Mouse (Mus musculus) cerebellum, adult 9-10 months (tissue): ENCODE measurements around the gene Rab11fip2.

ENCODE experiments used
- DNase-seq: peaks from one replicate; pipeline ENCODE4 v3.0.0; 2022

Rab11fip2 gene

DNA sequence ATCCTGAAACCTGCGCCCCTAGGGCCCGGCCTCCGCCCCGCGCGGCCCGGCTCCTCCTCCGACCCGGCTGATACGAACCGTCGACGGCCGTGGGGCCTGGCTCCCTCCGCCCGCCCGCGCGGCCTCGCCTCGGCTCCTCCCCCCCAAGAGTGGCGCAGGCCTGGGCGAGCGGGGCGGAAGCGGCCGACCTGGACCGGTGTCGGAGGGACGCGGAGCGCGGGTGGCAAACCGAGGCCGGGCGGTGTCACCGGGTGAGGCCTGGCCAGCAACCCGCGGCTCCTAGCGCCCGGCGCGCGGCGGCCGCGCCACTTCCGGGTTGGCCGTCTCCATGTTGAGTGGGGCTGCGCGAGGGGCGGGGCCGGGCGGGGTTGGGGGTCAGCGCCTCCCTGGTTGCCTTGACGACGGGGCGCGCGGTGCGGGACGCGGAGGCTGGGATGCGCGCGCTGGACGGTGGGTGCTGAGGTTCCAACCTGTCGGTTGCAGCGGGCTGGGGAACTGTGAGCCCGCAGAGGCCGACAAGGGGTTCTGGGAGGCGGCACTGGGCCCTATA is at the start of gene Rab11fip2:
TSS of gene Rab11fip2 (minus strand) at position 333 of the 550 bp plus-strand sequence.
- DNase-seq: peak; percentile 80

DNA sequence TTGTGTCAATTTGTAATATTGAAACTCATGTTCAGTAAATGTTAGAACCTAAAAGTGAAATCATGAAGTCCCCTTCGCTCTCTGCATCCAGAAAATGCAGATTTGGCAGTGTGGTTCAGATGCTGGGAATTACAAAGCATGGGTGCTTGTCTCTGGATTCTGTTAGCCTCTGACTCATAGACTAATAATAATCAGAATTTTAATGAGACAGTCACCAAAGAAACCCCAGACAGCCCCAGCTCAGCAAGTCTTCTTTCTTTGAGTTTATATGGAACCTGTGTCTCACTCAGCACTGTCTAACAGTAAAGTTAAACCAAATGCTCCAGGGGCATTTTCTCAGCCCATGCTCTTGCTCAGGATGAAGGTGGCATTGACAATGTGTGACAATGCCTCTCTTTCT is 38.1 kb upstream of the Rab11fip2 start:
- no peak for DNase-seq

DNA sequence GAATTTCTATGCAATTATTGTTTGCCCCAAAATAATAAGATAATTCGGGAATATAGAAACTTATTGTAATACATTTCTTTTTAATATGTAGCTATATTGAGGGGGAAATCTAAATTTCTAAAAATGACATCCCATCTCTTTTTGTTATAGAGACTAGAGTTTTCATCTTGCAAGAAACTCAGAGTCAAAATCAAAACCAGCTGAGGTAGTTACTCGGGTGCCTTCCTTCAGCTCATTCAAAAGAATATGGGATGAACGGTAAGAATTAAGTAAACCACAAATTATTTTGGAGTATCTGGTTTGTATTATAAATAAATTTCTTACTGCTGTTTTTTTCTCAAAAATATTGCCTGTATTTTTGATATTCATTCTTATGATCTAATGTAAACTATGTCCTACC is 11.5 kb upstream of the Rab11fip2 start:
- no peak for DNase-seq

DNA sequence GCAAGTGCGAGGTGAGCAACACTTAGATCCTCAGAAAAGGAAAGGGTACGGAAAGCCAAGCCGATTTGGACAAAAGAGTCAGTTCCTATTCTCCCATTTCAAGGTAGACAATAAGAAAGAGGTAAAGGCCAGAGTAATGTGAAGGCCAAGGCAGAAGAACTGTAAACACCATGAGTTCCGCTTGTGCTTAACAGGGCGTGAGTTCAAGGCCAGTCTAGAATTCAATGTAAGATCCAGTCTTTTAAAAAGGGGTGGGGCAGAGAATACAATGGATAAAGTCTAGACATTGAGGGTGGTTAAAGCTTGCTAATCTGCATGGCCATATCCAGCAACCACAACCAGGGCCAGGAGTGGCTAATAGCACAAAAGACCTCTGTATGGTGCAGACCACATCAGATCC is 6.3 kb upstream of the Rab11fip2 start:
- no peak for DNase-seq

DNA sequence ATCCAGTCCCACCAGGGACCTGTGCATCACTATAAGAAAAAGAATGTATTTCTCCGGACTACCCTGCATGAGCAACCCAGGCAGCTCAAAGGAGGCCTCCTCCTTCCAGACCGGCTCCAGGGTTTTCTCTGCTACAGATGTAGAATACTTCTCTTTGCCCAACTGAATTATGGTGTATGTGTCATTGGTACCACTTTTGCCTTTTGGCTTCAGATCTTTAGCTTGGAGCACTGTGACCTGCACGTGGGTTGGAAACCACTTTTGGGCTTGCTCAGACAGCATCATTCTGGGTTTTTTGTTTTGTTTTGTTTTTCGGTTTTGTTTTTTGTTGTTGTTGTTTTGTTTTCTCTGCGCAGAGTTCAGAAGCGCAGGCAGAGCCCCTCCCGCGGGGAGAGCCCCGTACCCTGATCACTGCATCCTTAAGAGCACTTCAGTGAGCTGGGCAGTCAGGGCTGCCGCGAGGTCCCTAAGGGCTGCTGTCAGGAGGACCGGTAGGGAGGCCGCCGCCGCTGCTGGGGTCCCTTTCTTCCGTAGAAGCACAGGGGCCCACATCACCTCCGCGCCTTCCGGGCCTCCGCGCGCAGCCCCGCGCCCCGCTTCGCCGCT is 635 bp downstream of the Rab11fip2 start:
- no peak for DNase-seq

DNA sequence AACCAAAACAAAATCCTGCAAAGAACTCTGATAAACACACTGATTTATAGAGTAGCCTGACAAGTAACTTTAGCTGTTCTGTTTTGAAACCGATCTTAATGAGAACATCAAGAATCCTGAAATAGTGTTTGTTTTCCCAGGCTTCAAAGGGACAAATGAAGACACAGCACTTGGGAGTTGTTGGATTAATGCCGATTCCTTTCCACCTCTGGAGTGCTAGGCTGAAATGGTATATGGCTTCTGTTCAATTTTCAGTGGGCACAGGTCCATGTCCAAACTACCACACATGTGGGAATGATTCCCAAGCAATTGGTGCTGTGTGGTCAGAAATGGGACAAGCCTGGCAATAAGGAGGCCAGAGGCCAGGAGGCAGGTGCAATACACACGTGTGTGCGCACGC is 3.7 kb downstream of the Rab11fip2 start:
- no peak for DNase-seq

DNA sequence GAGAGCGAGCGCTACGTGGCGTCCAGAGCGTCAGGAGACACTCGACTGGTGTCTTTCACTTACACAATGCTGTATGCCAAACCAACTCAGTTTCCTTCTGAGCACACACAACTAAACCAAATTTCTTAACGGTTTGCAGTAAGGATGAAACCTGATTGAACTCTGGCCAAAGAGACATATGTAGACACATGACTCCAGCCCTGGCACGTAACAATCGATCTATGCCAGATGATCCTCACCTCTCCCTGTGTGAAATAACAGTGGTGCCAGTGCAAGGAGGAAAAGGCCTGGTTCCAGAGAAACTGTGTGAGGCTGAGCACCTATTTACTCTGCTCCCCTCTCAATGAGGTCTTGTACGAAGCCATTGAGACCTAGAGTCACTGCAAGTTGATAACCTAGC is 11.4 kb downstream of the Rab11fip2 start:
- DNase-seq: peak; percentile 67

DNA sequence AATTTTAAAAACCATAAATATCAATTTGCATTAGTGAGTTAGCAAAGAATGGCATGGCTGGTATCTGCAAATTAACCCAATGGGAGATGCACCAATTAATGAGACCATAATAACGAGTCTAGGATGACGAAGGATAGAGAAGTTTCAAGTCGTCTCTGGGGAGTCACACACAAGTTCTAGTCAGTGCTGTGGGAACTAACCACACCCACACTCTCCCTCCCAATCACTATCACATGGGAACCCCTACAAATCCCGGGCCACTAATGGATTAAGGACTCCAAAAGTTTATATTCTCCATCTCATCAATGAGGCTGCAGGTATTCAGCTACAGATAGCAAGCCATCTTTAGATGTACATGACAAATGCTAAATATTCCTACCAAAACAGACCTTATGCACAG is 14.8 kb downstream of the Rab11fip2 start:
- no peak for DNase-seq

DNA sequence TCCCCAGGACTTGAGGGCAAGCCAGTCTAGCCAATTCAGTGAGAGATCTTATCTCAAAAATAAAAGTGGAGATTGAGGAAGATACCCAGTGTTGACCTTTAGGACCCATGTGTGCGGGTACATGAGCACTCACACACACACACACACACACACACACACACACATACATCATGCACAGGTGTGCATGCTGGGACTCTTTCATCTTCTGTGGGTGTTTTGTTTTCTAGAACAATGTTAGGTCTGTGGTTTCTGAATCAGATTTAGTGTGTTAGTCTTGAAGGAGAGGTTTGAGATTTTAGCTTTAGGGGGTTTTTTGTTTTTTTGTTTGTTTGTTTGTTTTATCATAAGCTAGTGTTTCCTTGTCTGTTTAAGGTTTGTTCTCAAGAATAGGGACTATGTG is 17.3 kb downstream of the Rab11fip2 start:
- no peak for DNase-seq

DNA sequence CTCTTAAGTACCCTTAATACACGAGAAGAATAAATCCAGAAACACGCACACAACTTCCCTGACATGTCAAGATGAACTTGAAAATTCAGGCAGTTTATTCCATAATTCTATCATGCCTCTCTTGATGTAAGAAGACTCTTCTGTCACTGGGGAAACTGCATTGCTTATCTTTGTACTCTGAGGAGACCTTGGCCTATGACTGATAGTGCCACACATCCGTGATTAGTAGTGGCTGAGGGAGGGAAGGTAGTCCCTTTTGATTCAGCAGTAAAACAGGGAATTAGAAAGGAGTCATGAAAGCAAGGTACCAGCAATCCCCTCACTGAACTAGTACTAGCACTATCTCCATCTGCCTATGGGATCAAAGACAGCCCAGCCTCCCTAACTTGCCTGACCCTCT is 22.6 kb downstream of the Rab11fip2 start:
- DNase-seq: no peak

DNA sequence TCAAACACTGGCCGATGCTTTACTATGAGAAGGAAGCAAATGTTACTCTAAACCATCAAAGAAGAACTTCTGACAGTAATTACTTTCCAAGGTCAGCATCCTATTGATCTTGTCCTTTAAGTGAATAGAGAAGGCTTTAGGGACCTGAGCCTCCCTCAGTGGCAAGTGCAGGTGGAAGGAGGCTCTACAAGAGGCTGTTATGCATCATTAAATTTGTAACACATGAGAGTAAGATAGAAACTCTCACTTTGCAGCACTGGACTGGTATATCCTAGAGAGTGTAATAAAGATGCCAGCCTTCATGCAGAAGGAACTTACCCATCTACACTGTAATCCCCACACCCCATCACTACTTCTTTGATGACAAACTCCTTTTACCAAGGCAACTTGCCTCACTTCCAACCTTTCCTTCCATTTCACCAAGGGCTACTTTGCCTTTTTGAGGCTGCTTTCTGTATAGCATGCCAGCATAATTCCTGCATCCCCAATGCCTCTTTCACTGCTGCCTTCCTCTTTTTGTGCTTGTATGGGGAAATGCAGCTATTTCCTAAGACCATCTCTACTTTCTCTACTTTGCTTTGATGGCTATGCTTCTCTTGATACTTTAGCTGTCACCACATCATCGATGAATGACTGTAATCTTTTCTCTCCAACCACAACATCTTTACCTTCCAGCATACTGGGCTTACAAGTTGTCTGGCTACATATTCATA is 25.4 kb downstream of the Rab11fip2 start:
- DNase-seq: no peak

DNA sequence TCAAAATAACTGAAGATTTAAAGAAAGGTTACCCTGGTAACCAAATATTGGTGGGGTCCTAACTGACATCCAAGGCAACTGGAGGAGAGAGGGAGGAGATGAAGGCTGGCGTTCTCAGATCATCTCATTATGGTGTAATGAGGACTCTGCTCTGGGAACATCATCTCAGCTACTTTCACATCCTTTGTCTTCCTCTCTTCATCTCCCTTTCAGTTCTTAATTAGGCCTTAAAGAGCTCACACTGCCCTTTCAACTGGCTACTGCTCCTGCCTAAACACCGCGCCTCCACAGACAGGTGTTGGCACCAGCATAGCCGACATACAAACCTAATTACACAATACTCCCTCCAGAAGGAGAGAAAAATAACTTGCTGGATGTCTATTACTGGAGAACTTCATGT is 31.9 kb downstream of the Rab11fip2 start:
- no peak for DNase-seq

DNA sequence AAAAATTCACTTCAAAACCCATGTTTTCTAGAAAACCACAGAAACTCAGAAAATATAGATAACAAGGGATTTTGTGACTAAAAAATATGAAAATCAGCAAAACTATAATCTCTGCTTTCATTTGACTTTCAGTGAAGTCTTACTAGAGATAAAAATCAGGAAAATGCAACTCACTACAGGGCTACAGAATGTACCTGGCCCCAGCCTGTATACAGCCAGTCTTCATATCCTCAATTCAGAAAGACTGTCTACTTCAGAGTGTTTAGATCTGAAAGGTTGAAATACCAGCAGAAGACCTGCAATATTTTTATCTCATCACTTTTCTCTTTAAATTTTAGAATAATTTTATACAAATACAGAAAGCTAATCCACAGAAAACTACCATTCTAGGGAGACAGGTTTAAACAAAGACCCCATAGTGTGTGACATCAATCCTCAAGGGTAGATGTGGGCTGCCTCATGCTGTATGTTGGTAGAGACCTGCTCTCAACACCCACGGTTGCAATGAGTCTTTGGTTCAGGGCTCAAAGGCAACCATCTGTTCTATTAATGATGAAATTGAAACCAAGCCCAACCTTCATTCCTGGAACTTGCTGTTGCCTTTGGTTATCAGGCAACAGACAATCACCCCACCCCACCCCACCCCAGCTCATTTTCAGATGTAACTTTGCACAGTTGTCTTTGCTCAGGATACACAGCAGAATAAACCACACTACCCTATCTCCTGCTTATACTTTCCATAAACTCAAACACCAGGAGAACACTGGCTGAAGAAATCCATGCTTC is 38.0 kb downstream of the Rab11fip2 start:
- no peak for DNase-seq

DNA sequence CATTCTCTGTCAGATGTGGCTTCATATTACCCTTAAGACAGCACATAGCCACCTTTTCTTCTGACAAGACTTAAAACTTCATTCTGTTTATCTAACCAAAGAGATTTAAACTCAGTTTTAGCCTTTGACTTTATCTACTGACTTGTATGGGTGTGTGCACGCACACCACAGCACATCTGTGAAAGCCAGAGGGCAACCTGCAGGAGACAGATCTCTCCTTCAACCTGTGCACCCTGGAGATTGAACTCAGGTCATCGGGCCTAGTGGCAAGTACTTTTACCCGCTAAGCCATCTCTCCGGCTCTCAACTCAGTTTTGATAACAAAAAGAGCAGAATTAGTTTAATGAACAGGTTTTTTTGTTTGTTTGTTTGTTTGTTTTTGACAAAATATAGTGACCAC is 43.5 kb downstream of the Rab11fip2 start:
- no peak for DNase-seq

DNA sequence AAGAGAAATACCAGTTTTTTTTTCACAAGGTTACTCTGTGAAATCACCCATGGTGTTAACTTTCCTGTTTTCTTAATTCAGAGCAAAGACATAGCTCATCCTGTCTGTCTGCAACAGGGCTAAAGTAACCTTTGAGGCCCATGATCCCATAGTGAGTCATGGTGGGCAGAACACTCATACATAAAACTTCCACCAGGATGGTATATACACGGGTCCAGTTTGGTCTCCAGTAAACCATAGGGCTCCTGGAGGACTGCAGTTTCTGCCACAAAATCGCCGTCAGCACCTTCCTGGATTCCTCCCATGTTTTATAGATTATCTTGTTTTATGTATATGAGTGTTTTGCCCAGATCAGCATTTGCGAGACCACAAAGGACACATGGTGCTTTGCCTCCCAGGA is 45.2 kb downstream of the Rab11fip2 start:
- no peak for DNase-seq

DNA sequence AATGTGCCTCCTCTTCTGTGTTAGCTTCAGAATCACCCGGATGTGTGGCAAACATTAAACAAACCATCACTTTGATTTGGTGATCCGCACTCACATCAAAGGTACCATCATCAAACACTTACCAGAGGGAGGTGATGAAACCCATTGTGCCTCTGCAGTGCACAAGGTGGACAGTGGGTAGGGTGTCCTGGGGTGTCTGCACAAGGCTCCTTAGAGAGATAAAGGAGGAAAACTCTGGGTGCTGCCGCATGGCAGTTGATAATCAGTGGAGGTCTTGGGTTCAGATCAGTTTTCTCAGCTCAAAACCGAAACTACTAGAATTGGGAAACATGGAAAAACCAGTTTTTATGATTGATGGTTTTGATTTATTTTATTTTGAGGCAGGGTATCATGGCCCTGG is 54.1 kb downstream of the Rab11fip2 start:
- DNase-seq: no peak

DNA sequence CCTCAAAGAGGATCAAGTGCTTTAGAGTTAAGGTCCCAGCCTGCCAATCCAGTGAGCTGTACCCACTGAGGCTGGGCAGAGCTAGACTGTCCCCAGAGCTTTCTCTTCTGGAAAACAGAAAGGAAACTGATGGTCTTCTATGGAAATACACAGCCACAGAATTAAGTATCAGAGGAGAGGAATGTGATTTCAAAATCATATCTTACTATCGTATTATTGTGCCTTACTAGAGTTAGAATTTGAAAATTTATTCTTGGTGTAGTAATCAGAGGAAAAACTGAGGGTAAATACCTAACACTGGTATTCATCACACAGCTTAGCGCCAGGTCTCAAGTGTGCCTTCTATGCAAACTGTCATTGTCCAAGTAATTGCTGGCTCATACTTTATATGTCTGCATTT is 54.6 kb downstream of the Rab11fip2 start:
- DNase-seq: no peak

DNA sequence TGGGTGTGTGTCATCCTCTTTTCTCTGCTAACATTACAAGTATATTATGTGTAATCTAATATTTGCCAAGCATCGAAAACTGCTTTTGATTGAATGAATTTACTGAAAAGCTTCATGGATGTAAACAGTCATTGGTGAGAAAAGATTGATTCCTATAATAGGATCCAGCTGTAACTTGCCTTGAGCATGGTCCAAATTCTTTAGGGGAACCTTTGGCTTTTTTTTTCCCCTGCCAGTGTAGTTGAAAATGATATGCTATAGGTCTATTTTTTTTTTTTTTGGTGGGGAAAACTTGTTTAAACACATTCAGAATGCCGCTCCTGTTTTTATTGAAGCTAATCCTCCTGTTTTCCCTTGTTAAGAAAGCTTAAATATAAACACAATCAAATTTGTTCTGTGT is 55.6 kb downstream of the Rab11fip2 start:
- DNase-seq: no peak

DNA sequence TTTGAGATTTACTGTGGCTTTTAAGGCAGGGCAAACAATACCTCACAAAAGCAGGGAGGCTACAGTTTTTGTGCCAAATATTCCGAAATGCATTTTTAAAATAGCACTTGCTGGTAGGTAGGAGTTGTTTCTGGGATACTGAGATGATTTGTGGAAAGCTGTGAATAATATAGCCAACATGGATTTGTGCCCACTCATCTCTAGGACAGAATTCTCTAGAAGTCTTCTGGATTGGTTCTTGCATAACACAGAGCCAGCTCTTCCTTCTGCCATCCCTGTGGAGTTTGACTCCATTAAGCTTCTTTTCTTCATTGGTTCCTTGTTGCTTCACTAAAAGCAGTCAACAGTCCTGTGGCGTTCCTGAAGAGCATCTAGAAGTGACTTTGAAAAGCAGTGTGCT is 58.2 kb downstream of the Rab11fip2 start:
- DNase-seq: no peak

DNA sequence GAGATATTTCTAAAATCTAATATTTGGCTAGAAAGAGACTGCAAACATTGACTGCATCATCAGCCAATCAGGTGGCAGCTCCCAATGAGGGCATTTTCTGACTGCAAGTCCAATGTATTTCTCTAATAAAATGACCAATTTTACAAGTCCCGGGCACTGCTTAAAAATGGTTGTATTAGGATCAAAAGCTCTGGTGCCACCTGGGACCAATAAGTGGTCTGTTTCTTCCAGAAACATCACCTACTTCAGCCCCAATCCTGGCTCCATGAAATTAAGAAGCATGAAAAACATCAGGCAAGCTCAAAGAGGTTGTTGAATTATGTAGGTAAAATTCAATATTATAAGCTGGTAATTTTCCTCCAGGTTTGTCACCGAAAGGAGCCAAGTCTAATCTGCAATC is 66.2 kb downstream of the Rab11fip2 start:
- no peak for DNase-seq

DNA sequence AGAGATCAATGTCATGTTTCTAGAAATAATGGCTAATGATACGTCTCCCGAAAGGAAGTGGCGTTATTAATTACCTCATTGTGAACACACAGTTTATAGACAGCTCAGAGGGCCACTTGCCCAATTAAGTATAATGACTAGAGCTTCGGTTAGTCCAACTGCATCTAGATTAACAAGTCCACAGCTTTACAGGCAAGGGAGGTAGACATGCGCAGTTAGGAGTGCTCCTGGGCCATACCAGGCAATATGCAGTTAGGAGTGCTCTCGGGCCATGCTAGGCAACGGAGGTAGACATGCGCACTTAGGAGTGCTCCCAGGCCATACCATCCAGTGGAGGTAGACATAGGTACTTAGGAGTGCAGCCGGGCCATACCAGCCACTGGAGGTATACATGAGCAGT is 76.8 kb downstream of the Rab11fip2 start:
- no peak for DNase-seq

DNA sequence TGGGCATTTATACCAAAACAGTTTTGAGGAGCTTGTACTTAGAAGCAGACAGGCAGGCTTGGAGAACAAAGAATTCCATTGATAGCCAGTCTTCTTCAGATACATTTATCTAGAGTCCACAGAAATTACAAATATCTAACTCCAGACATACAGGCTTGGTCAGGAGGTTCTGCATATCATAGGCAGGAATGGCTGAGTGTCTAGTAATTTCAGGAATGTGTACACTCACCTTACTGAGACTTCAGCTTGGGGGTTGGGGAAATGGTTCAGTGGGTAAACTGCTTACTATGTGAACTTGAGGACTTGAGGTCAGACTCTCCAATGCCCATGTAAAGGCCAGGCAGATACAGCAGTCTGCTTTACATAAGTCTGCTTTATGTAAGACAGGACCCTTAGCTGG is 81.0 kb downstream of the Rab11fip2 start:
- no peak for DNase-seq

DNA sequence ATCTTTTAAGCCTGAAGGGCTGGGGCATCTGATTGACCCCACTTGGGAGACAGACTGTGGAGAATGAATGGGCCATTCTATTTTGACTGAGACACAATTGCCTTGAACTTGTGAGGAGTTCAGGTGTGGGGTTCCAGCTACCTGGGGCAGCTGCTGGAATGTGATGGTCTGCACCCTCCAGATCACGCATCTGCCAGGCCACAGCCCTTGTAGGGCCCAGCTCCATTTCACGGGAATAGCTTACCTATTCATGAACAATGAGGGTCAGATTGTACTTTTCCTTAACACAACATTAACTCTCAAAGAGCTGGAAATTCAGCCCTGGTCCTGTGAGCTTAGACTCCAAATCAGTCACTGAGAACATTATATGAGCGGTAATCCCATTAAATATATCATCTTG is 82.7 kb downstream of the Rab11fip2 start:
- no peak for DNase-seq

DNA sequence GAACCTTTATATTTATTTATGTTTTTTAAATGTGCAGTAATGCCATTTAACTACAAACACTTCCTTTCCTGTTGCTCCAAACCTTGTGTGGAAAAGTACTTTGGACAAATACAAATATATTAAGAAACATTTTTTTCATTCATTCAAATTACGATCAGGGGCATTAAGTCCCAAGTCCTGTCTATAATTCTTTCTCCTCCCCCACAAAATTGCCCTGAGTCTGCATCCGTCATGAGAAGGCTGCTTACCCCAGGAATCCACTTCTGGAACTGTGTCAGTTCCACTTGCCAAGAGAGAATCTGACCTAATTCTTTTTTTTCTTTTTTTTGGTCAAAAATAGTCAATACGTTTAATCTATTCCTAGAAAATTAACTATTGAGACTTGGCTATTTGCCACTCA is 90.4 kb downstream of the Rab11fip2 start:
- no peak for DNase-seq
